Mouse (Mus musculus): ENCODE measurements around the gene Cdk1. TPM values are rescaled to one million over a fixed set of nuclear protein-coding genes. Genes with fewer than 3 reads are reported as not detected.

Gene Cdk1
- total RNA-seq, 2 experiments from 2014 or later, result 10.4 to 16.0 TPM

- intact Hi-C loops (cut with DNase I), result loop anchor here (5.0 to 10.0 kb wide), 3 partner anchors 316 to 856 kb away; no protein-coding TSS in a partner anchor
- DNase-seq, result peak; percentile 85 to 92
Observed at GRCm38 (mm10) chr10:69320667-69321518, 31.8 kb downstream of the Cdk1 start.

DNA sequence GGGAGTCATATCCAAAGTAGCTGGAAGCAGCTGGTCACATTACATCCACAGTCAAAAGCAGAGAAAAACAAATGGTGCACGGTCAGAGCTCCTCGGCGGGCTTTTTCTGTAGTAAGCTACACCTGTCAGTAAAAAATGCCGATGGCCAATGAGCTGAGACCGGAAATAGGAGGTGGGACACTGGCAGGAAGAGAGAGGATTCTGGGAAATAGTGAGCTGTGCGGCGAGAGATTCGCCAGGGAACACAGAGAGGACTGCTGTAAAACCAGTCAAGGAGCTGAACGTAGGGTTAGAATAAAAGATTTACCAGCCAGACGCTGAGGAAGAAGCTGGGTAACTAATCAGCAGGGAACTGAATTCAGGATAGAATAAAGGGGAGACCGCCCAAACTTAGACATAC is 34.2 kb downstream of the Cdk1 start:
- intact Hi-C loops (cut with DNase I), result no loop called here
- no peak for DNase-seq

- intact Hi-C loops (cut with DNase I), result no loop called here
- DNase-seq, result no peak
Observed at GRCm38 (mm10) chr10:69313944-69314343, 38.8 kb downstream of the Cdk1 start.

DNA sequence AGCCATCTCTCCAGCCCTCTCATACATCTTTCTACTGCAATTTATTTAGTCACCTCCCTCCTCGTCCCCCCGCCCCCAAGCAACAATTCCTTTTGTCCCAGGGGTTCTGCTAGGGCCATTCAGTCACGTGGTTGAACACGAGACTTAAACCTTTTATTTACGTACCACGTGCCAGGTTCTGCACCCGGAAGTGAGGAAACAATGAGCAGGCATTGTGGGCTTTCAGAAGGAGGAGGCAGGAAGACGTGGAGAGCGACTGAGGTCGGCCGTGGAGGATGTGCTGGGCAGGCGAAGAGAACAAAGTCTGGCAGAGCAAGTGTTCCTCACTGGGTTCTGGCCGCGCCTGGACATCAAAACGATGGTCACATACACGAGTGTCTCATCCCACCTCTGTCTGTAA is 40.9 kb downstream of the Cdk1 start:
- DNase-seq, result no peak
- intact Hi-C loops (cut with DNase I), result no loop called here

GRCm38 (mm10) chr10:69309109-69309508 is 43.6 kb downstream of the Cdk1 start:
- intact Hi-C loops (cut with DNase I), result no loop called here
- DNase-seq, result no peak

- intact Hi-C loops (cut with DNase I), result loop anchor here (1.0 kb wide), 1 partner anchor 121 kb away; no protein-coding TSS in a partner anchor
- DNase-seq, result peak; percentile 70 to 86
Observed at GRCm38 (mm10) chr10:69307067-69307466, 45.7 kb downstream of the Cdk1 start.

DNA sequence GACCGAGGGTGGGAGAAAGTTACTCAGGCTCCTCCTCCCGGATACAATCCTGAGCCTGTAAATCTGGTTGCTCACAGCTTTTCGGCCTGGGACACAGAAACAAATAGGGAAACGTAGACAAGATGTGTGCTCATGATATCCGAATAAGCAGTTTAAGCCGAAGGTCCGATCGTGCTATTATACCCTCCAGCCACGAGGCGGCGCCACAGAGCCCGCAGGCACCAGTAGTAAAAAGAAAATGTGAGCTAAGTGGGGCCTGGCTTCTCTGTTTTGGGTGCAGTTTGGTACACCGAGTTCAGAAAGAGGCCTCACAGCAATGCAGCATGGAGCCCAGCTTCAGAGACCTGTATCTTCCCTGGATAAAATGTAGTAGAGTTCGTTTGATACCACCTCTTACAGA is 46.5 kb downstream of the Cdk1 start:
- peak; percentile 66 to 72 for DNase-seq
- intact Hi-C loops (cut with DNase I), result no loop called here

- intact Hi-C loops (cut with DNase I), result no loop called here
Observed at GRCm38 (mm10) chr10:69305600-69305999, 47.1 kb downstream of the Cdk1 start.

DNA sequence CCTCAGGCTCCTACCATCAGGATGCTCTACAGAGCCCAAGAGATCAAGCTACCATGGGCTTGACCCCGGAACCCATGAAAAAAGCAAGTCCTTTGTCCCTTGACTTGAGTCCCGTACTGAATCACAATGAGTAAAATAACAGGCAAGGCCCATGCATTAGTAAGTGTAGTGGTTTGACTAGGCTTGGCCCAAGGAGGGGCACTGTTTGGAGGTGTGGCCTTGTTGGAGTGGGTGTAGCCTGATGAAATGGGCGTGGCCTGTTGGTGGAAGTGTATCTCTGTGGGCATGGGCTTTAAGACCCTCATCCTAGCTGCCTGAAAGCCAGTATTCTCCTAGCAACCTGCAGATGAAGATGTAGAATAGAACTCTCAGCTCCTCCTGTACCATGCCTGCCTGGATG is 47.9 kb downstream of the Cdk1 start:
- intact Hi-C loops (cut with DNase I), result no loop called here
- no peak for DNase-seq

More at GRCm38 (mm10) chr10:69305600-69305999, 47.1 kb downstream of the Cdk1 start:
- no peak for DNase-seq

GRCm38 (mm10) chr10:69302667-69303066 is 50.1 kb downstream of the Cdk1 start:
- intact Hi-C loops (cut with DNase I), result no loop called here
- no peak for DNase-seq

DNA sequence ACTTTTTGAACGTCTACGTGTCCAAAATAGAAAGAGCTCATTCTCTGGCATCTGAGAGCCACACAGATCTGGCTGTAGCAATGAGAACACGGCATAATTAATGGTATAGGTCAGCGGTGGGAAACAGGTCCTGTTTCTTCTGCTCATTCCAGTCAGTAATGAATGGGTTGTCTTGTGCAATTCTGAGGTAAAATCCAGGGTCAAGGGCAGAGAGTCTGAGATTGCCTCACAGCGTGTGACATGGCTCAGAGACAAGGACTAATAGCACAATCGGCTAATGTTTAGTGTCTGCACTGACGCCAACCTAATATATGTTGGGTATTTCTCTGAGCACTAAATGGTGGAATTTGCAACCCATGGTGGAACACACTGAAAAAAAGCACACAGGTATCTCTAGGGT is 52.8 kb downstream of the Cdk1 start:
- intact Hi-C loops (cut with DNase I), result no loop called here
- no peak for DNase-seq

GRCm38 (mm10) chr10:69295919-69296318 is 56.8 kb downstream of the Cdk1 start:
- DNase-seq, result no peak
- intact Hi-C loops (cut with DNase I), result no loop called here

DNA sequence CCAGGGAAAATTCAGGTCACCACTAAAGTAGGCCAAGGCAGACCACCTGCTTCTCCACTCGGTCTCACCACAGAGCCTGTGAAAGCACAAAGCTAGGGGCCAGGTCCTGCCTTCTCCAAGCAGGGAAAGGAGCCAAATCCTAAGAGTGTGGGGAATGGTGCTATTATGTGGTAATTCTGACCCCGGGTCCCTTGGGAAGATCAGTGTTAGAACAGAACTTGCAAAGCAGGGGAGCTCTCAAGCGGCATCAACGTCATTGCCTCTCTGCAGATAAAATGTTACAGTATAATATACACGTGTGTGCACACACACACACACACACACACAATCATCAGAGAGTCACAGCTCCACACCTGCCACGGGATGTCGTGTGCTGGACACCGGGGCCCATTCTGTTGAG is 62.0 kb downstream of the Cdk1 start:
- no peak for DNase-seq
- intact Hi-C loops (cut with DNase I), result no loop called here

DNA sequence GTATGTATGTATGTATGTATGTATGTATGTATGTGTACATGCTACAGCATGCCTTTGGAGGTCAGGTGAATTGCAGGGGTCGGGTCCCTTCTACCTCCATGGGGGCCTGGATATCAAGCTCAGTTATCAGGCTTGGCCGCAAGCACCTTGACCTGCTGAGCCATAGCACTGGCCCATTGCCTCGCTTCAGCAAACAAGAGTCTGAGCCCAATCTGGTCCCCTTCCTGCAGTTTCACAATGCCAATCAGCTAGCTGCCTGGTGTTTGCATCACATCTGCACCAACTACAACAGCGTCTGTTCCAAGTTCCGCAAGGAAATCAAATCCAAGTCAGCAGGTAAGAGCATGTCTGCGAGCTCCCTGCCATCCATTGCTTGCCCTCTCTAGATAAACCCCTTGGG is 64.0 kb downstream of the Cdk1 start:
- intact Hi-C loops (cut with DNase I), result no loop called here

GRCm38 (mm10) chr10:69288086-69288485 is 64.7 kb downstream of the Cdk1 start:
- DNase-seq, result no peak
- intact Hi-C loops (cut with DNase I), result no loop called here

More for the DNA sequence above, 64.0 kb downstream of the Cdk1 start:
- no peak for DNase-seq

DNA sequence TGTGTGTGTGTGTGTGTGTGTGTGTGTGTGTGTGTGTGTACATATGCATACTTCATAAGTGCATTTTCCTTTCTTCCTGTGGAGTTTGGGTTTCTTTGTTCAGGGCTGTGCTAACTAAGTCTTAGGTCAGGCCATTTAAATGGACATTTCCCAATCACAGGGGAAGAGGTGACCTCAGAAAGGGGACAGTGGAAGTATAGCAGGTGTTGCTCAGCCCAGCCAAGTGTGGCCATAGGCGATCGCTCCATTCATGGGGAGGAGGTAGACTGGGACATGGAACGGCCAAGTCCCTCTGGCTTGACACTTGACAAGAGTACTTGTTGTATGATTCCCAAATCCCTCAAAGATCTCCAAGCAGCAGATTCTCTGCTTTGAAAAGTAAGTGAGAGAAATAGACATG is 65.8 kb downstream of the Cdk1 start:
- intact Hi-C loops (cut with DNase I), result no loop called here
- DNase-seq, result no peak

Other genes with a start within 250 kb of the Cdk1 start
- gene Rhobtb1, start 201.5 kb downstream of the Cdk1 start, total RNA-seq (2021), result 100 to 1,000 TPM; 136 TPM
- 1 to 10 TPM; 2.4 to 2.8 TPM for gene A930033H14Rik, start 139.8 kb downstream of the Cdk1 start, total RNA-seq (2021)
- gene Ank3, start 45.8 kb upstream of the Cdk1 start, total RNA-seq (2021), result 10 to 100 TPM; 78.4 to 78.6 TPM

All from heart, postnatal 14 days (tissue).